Mouse (Mus musculus): Measurements from ENCODE around the gene Vav2. TPM values are rescaled to one million over a fixed set of nuclear protein-coding genes. Genes with fewer than 3 reads are reported as not detected.

Vav2 gene
- polyA plus RNA-seq, 1 experiment: not detected

GRCm38 (mm10) chr2:27294777-27295176 is 132.1 kb downstream of the Vav2 start:
- H3K27ac ChIP-seq (ENCODE audit: insufficient read depth, low read depth, low read length): no peak overlapping the region
- no peak overlapping the region for H3K4me3 ChIP-seq (ENCODE audit: insufficient read depth, low read depth, low read length)
- H3K4me1 ChIP-seq (ENCODE audit: control insufficient read depth, insufficient read depth, low read length): peaks cover 5% of the 10 kb centered on the region
- 96% methylated on average over 3 of the region's 3 CpGs for WGBS
- TF ChIP-seq POLR2A (IDR thresholded peaks at IDR 0.05; ENCODE audit: insufficient read depth, low read depth, low read length) (no peak), CTCF (IDR thresholded peaks at IDR 0.05; ENCODE audit: insufficient read depth, low read depth, low read length) (no peak)

GRCm38 (mm10) chr2:27289019-27289418 is 137.8 kb downstream of the Vav2 start:
- no peak overlapping the region for H3K27ac ChIP-seq (ENCODE audit: insufficient read depth, low read depth, low read length)
- TF ChIP-seq POLR2A (IDR thresholded peaks at IDR 0.05; ENCODE audit: insufficient read depth, low read depth, low read length): no peak
- peak; percentile 63 for TF ChIP-seq CTCF (IDR thresholded peaks at IDR 0.05; ENCODE audit: insufficient read depth, low read depth, low read length)
- 8% methylated on average over 3 of the region's 3 CpGs for WGBS
- peaks cover 4% of the 10 kb centered on the region; the same call in 1 of the 2 replicates for H3K4me1 ChIP-seq (ENCODE audit: control insufficient read depth, insufficient read depth, low read length)
- H3K4me3 ChIP-seq (ENCODE audit: insufficient read depth, low read depth, low read length): no peak overlapping the region

GRCm38 (mm10) chr2:27286971-27287710 is 139.7 kb downstream of the Vav2 start:
- Histone ChIP-seq H3K4me3 (ENCODE audit: insufficient read depth, low read depth, low read length) (no peak overlapping the region), H3K4me1 (ENCODE audit: control insufficient read depth, insufficient read depth, low read length) (peaks cover 4% of the 10 kb centered on the region; the same call in 1 of the 2 replicates), H3K27ac (ENCODE audit: insufficient read depth, low read depth, low read length) (no peak overlapping the region)
- 81% methylated on average over 7 of the region's 7 CpGs for WGBS
- no peak for TF ChIP-seq POLR2A (IDR thresholded peaks at IDR 0.05; ENCODE audit: insufficient read depth, low read depth, low read length)
- TF ChIP-seq CTCF (IDR thresholded peaks at IDR 0.05; ENCODE audit: insufficient read depth, low read depth, low read length): no peak

- no peak overlapping the region for H3K27ac ChIP-seq (ENCODE audit: insufficient read depth, low read depth, low read length)
- no peak for TF ChIP-seq CTCF (IDR thresholded peaks at IDR 0.05; ENCODE audit: insufficient read depth, low read depth, low read length)
- TF ChIP-seq POLR2A (IDR thresholded peaks at IDR 0.05; ENCODE audit: insufficient read depth, low read depth, low read length): no peak
- no peak overlapping the region for H3K4me3 ChIP-seq (ENCODE audit: insufficient read depth, low read depth, low read length)
- WGBS: 88% methylated on average over 7 of the region's 7 CpGs
- peaks cover 4% of the 10 kb centered on the region; the same call in 1 of the 2 replicates for H3K4me1 ChIP-seq (ENCODE audit: control insufficient read depth, insufficient read depth, low read length)
Measured at GRCm38 (mm10) chr2:27284441-27284840, 142.4 kb downstream of the Vav2 start.

GRCm38 (mm10) chr2:27281771-27282170 is 145.1 kb downstream of the Vav2 start:
- WGBS: 95% methylated on average over 9 of the region's 9 CpGs
- Histone ChIP-seq H3K4me1 (ENCODE audit: control insufficient read depth, insufficient read depth, low read length) (no peaks in the 10 kb centered on the region), H3K27ac (ENCODE audit: insufficient read depth, low read depth, low read length) (no peak overlapping the region), H3K4me3 (ENCODE audit: insufficient read depth, low read depth, low read length) (no peak overlapping the region)
- TF ChIP-seq POLR2A (IDR thresholded peaks at IDR 0.05; ENCODE audit: insufficient read depth, low read depth, low read length): no peak
- no peak for TF ChIP-seq CTCF (IDR thresholded peaks at IDR 0.05; ENCODE audit: insufficient read depth, low read depth, low read length)

- Histone ChIP-seq H3K4me3 (ENCODE audit: insufficient read depth, low read depth, low read length) (no peak overlapping the region), H3K27ac (ENCODE audit: insufficient read depth, low read depth, low read length) (no peak overlapping the region), H3K4me1 (ENCODE audit: control insufficient read depth, insufficient read depth, low read length) (no peaks in the 10 kb centered on the region)
- TF ChIP-seq CTCF (IDR thresholded peaks at IDR 0.05; ENCODE audit: insufficient read depth, low read depth, low read length) (peak; percentile 72), POLR2A (IDR thresholded peaks at IDR 0.05; ENCODE audit: insufficient read depth, low read depth, low read length) (no peak)
- 65% methylated on average over 13 of the region's 13 CpGs for WGBS
Measured at GRCm38 (mm10) chr2:27280920-27281611, 145.8 kb downstream of the Vav2 start.

- WGBS: 89% methylated on average over 7 of the region's 7 CpGs
- Histone ChIP-seq H3K4me3 (ENCODE audit: insufficient read depth, low read depth, low read length) (no peak overlapping the region), H3K27ac (ENCODE audit: insufficient read depth, low read depth, low read length) (no peak overlapping the region), H3K4me1 (ENCODE audit: control insufficient read depth, insufficient read depth, low read length) (no peaks in the 10 kb centered on the region)
- no peak for TF ChIP-seq POLR2A (IDR thresholded peaks at IDR 0.05; ENCODE audit: insufficient read depth, low read depth, low read length)
- TF ChIP-seq CTCF (IDR thresholded peaks at IDR 0.05; ENCODE audit: insufficient read depth, low read depth, low read length): no peak
Measured at GRCm38 (mm10) chr2:27278859-27279258, 148.0 kb downstream of the Vav2 start.

GRCm38 (mm10) chr2:27268325-27268724 is 158.5 kb downstream of the Vav2 start:
- Histone ChIP-seq H3K27ac (ENCODE audit: insufficient read depth, low read depth, low read length) (no peak overlapping the region), H3K4me3 (ENCODE audit: insufficient read depth, low read depth, low read length) (no peak overlapping the region), H3K4me1 (ENCODE audit: control insufficient read depth, insufficient read depth, low read length) (no peaks in the 10 kb centered on the region)
- WGBS: 41% methylated on average over 2 of the region's 2 CpGs
- TF ChIP-seq POLR2A (IDR thresholded peaks at IDR 0.05; ENCODE audit: insufficient read depth, low read depth, low read length): no peak
- TF ChIP-seq CTCF (IDR thresholded peaks at IDR 0.05; ENCODE audit: insufficient read depth, low read depth, low read length): no peak

- Histone ChIP-seq H3K4me1 (ENCODE audit: control insufficient read depth, insufficient read depth, low read length) (no peaks in the 10 kb centered on the region), H3K27ac (ENCODE audit: insufficient read depth, low read depth, low read length) (no peak overlapping the region), H3K4me3 (ENCODE audit: insufficient read depth, low read depth, low read length) (no peak overlapping the region)
- 89% methylated on average over 3 of the region's 3 CpGs for WGBS
- no peak for TF ChIP-seq CTCF (IDR thresholded peaks at IDR 0.05; ENCODE audit: insufficient read depth, low read depth, low read length)
- no peak for TF ChIP-seq POLR2A (IDR thresholded peaks at IDR 0.05; ENCODE audit: insufficient read depth, low read depth, low read length)
Measured at GRCm38 (mm10) chr2:27265819-27266218, 161.0 kb downstream of the Vav2 start.
